Mouse (Mus musculus) hindbrain, embryonic 11.5 days (tissue): ENCODE results near the gene Mapkapk3. TPM values are rescaled to one million over a fixed set of nuclear protein-coding genes. Genes with fewer than 3 reads are reported as not detected.
"Not testable (repeated sequence)": the region's sequence is repeated elsewhere in the genome, so short reads cannot be mapped to it uniquely, and the experiment has no call there.

Source experiments
- ATAC-seq: fragments of 200-750 bp; cut with Nextera tagmentation; 2 replicates; pipeline ENCODE4 v1.8.0; 2017; ENCODE audit warnings: mild to moderate bottlenecking, moderate TSS enrichment, moderate library complexity; ENCODE audit not compliant: low FRiP score
- DNase-seq: peaks from one replicate; pipeline ENCODE4 v3.0.0-alpha.2; 2015; ENCODE audit warnings: low spot score
- H3K27ac ChIP-seq: fragments of 300-500 bp; sonication (generic); 2 replicates; pipeline ENCODE4 v1.5.1; 2014; ENCODE audit warnings: mild to moderate bottlenecking, low read depth, low read length
- H3K27me3 ChIP-seq: fragments of 300-500 bp; sonication (generic); 2 replicates; pipeline ENCODE4 v1.6.1; 2014; ENCODE audit warnings: mild to moderate bottlenecking, low read length, moderate library complexity, mixed read lengths; ENCODE audit not compliant: control insufficient read depth, insufficient read depth
- H3K36me3 ChIP-seq: fragments of 300-500 bp; sonication (generic); 2 replicates; pipeline ENCODE4 v1.6.1; 2014; ENCODE audit warnings: mild to moderate bottlenecking, low read length, moderate library complexity, mixed read lengths; ENCODE audit not compliant: control insufficient read depth, insufficient read depth
- H3K4me1 ChIP-seq: fragments of 300-500 bp; sonication (generic); replicated peaks from 2 replicates; pipeline ENCODE4 v1.6.1; 2014; ENCODE audit warnings: low read length, mixed read lengths; ENCODE audit not compliant: control insufficient read depth, insufficient read depth
- H3K4me2 ChIP-seq: fragments of 300-500 bp; sonication (generic); replicated peaks from 2 replicates; pipeline ENCODE4 v1.6.1; 2014; ENCODE audit warnings: mild to moderate bottlenecking, low read depth, low read length
- H3K4me3 ChIP-seq: fragments of 300-500 bp; sonication (generic); 2 replicates; pipeline ENCODE4 v1.5.1; 2014; ENCODE audit warnings: low read depth, low read length
- H3K9ac ChIP-seq: fragments of 300-500 bp; sonication (generic); 2 replicates; pipeline ENCODE4 v1.6.1; 2014; ENCODE audit warnings: low read depth, low read length
- H3K9me3 ChIP-seq: fragments of 300-500 bp; sonication (generic); 2 replicates; pipeline ENCODE4 v1.6.1; 2016; ENCODE audit warnings: low read length; ENCODE audit not compliant: control insufficient read depth
- WGBS: fragments of 180-500 bp; shearing (Covaris S2); extraction: QIAGEN DNeasy Blood & Tissue Kit; methylation state at CpG from one replicate; pipeline ENCODE4 v1.1.7; 2014; 5-methylcytosine and 5-hydroxymethylcytosine counted together
- polyA plus RNA-seq: library from polyadenylated mRNA; unstranded; fragments of >200 nt; fragmentation: Nextera tagmentation; extraction: Ambion mirVana; gene quantifications from 2 replicates; pipeline ENCODE4 v1.2.1, GENCODE M21; 2014

The Mapkapk3 gene
- polyA plus RNA-seq, 1 experiment from 2014 or later: 3.4 TPM

DNA sequence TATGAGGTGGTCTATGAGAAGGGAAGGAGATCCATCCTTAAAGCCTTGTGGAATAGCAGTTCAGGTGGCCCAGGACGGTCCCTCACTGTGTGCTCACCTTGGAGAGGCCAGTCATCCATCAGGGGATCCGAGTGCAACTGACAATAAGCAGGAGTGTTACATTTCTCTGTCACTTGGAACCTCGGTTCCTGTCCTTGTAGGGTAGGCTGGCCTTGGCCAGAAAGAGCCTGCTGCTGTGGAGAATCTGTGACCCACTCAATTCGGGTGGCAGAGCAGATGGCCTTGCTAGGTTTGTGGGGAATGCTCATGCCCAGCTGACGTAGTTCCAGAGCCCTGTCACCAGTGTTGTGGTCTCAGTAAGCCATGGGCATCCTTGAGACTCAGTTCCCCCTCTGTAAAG lies 19.9 kb upstream of the Mapkapk3 start:
- Histone ChIP-seq H3K27me3 (no peaks in the 10 kb centered on the region), H3K9ac (no peak overlapping the region), H3K4me1 (no peaks in the 10 kb centered on the region), H3K27ac (no peak overlapping the region), H3K36me3 (no peaks in the 10 kb centered on the region), H3K9me3 (no peaks in the 10 kb centered on the region), H3K4me2 (no peak overlapping the region), H3K4me3 (no peak overlapping the region)
- DNase-seq: no peak
- ATAC-seq: no peak
- 75% methylated on average over 5 of the region's 5 CpGs for WGBS

GRCm38 (mm10) chr9:107309171-107309570 lies 19.5 kb upstream of the Mapkapk3 start:
- no peak overlapping the region for H3K27ac ChIP-seq
- DNase-seq (no peak), ATAC-seq (no peak)
- H3K27me3 ChIP-seq: no peaks in the 10 kb centered on the region
- H3K4me2 ChIP-seq: no peak overlapping the region
- no peak overlapping the region for H3K9ac ChIP-seq
- H3K36me3 ChIP-seq: no peaks in the 10 kb centered on the region
- WGBS: 84% methylated on average over 9 of the region's 9 CpGs
- no peaks in the 10 kb centered on the region for H3K4me1 ChIP-seq
- no peak overlapping the region for H3K4me3 ChIP-seq
- H3K9me3 ChIP-seq: no peaks in the 10 kb centered on the region

DNA sequence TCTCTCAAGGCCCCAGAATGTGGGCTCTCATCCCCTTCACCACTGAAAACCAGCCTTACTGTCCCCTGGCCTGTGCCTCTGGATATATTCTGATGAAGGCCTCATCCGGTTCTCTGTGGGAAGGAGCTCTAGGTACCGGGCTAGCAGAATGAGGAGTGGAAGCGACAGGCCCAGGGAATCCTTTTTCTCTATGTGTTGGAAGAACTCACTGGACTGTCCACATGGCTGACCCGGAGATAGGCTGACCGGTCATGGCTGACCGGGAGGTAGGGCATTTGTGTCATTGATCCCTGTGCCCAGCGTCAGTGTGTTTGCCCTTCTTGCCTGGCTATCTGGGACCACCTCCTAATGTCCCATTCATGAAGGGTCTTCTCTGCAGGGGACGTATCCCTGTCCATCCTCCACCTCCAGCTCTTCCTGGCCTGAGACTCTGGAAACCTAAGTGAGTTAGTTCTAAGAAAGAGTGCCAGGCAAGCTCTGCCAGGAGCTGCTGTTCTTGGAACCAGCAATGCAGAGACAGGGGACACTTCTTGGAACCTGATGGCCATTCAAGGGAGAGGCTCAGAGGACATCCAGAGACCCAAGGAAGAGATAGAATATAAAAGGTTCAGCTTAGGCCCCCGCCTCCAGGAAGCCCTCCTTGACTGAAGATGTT lies 18.8 kb upstream of the Mapkapk3 start:
- Histone ChIP-seq H3K27me3 (no peaks in the 10 kb centered on the region), H3K9me3 (no peaks in the 10 kb centered on the region), H3K4me2 (no peak overlapping the region), H3K27ac (no peak overlapping the region), H3K4me1 (no peaks in the 10 kb centered on the region), H3K9ac (no peak overlapping the region), H3K4me3 (no peak overlapping the region), H3K36me3 (no peaks in the 10 kb centered on the region)
- WGBS: 86% methylated on average over 9 of the region's 9 CpGs
- DNase-seq (no peak), ATAC-seq (no peak)

DNA sequence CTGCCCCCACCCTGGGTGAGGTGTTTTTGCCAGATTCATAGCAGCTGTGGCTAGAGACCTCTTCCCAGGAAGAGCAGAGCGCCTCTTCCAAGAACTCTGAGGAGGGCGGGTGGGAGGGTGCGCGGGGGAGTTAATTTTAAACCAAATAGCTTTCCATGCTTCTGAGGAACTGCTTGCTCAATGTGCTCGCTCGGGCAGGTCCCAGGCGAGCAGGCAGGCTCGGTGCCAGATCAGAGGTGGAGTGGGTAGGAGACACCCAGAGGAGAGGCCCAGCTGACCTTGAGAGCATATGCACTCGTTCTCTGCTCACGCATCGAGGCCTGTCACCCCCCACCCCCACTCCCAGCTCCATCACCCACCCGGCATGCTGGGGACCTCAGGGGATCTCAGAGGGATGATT lies 18.2 kb upstream of the Mapkapk3 start:
- Histone ChIP-seq H3K4me2 (no peak overlapping the region), H3K36me3 (no peaks in the 10 kb centered on the region), H3K27me3 (no peaks in the 10 kb centered on the region), H3K9me3 (no peaks in the 10 kb centered on the region), H3K9ac (no peak overlapping the region), H3K4me3 (no peak overlapping the region), H3K27ac (no peak overlapping the region), H3K4me1 (no peaks in the 10 kb centered on the region)
- DNase-seq (no peak), ATAC-seq (no peak)
- WGBS: 57% methylated on average over 12 of the region's 12 CpGs

DNA sequence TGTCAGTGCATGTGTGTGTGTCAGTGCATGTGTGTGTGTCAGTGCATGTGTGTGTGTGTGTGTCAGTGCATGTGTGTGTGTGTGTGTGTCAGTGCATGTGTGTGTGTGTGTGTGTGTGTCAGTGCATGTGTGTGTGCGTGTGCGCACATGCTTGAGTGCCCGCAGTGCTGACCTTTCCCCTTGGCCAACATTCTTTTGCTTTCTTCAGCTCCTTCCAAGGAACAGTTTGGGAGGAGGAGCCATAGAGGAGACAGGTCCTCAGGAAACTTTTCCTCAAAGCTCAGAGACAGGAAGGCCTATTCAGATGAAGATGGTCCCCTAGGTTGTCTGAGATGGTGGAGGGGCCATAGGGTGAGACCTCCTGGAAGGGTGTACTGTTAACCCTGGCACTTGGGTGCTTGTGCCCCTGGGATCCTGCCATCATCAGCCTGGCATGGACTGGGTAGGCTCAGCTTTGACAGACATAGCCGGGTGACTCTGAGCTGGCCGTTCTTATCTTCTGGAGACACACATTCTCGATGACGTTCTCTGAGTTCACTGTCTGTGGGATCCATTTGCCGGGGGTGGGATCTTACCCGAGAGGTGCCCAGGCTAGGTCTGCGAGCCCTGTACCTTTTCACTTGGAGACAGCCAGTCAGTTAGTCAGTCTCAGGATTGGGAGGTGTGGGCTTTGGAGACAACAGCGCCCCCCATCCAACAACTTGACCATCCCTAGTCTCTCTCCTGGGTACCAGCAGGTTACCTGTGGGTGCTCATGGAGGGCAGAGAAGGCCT lies 17.6 kb upstream of the Mapkapk3 start:
- no peak overlapping the region for H3K4me3 ChIP-seq
- H3K4me1 ChIP-seq: no peaks in the 10 kb centered on the region
- WGBS: 86% methylated on average over 11 of the region's 11 CpGs
- H3K9ac ChIP-seq: no peak overlapping the region
- no peaks in the 10 kb centered on the region for H3K27me3 ChIP-seq
- H3K36me3 ChIP-seq: no peaks in the 10 kb centered on the region
- no peak overlapping the region for H3K27ac ChIP-seq
- DNase-seq (no peak), ATAC-seq (no peak)
- H3K4me2 ChIP-seq: no peak overlapping the region
- H3K9me3 ChIP-seq: no peaks in the 10 kb centered on the region

DNA sequence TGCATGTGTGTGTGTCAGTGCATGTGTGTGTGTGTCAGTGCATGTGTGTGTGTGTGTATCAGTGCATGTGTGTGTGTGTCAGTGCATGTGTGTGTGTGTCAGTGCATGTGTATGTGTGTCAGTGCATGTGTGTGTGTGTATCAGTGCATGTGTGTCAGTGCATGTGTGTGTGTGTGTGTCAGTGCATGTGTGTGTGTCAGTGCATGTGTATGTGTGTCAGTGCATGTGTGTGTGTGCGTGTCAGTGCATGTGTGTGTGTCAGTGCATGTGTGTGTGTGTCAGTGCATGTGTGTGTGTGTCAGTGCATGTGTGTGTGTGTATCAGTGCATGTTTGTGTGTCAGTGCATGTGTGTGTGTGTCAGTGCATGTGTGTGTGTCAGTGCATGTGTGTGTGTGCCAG lies 17.0 kb upstream of the Mapkapk3 start:
- WGBS: 95% methylated on average over 1 of the region's 1 CpGs
- ATAC-seq, DNase-seq, H3K36me3 ChIP-seq, H3K27ac ChIP-seq, H3K9ac ChIP-seq, H3K9me3 ChIP-seq, H3K4me1 ChIP-seq, H3K4me3 ChIP-seq, H3K27me3 ChIP-seq, H3K4me2 ChIP-seq: not testable (repeated sequence)

GRCm38 (mm10) chr9:107305601-107306542 lies 16.2 kb upstream of the Mapkapk3 start:
- no peak for DNase-seq
- 66% methylated on average over 13 of the region's 13 CpGs for WGBS
- no peak for ATAC-seq
- no peak overlapping the region for H3K27ac ChIP-seq
- H3K4me2 ChIP-seq: no peak overlapping the region
- H3K4me3 ChIP-seq: no peak overlapping the region
- H3K36me3 ChIP-seq: no peaks in the 10 kb centered on the region
- H3K27me3 ChIP-seq: no peaks in the 10 kb centered on the region
- H3K4me1 ChIP-seq: no peaks in the 10 kb centered on the region
- H3K9ac ChIP-seq: no peak overlapping the region
- H3K9me3 ChIP-seq: no peaks in the 10 kb centered on the region

- ATAC-seq (no peak), DNase-seq (no peak)
- H3K4me2 ChIP-seq: no peak overlapping the region
- no peak overlapping the region for H3K9ac ChIP-seq
- H3K36me3 ChIP-seq: no peaks in the 10 kb centered on the region
- H3K27me3 ChIP-seq: no peaks in the 10 kb centered on the region
- H3K27ac ChIP-seq: no peak overlapping the region
- no peaks in the 10 kb centered on the region for H3K4me1 ChIP-seq
- H3K9me3 ChIP-seq: no peaks in the 10 kb centered on the region
- WGBS: 83% methylated on average over 4 of the region's 4 CpGs
- H3K4me3 ChIP-seq: no peak overlapping the region
These were observed 15.3 kb upstream of the Mapkapk3 start for GRCm38 (mm10) chr9:107305012-107305411.
